12 mouse cellular contexts compared by ENCODE assay signal in genomic region chr6:117995168-117995567, GRCm38 (mm10). TPM values are rescaled to one million over a fixed set of nuclear protein-coding genes. Genes with fewer than 3 reads are reported as not detected.
DNase-seq lines count a peak whose midpoint lies in the region; ATAC-seq and TF ChIP-seq lines count a peak whose summit lies in the region.
"Had no signal": no experiment of that assay in that cellular context is flagged by ENCODE, and none has a peak within 500 bp of the region (broad histone marks: within the 10 kb centered on the region; RNA-seq: fewer than 3 reads in every experiment).

No protein-coding gene starts in this region.

- no peaks in the 10 kb centered on the region for H3K27me3 ChIP-seq in midbrain, postnatal 0 days (ENCODE audit: insufficient read depth, low read length)
- no peaks in the 10 kb centered on the region for H3K27me3 ChIP-seq in midbrain, embryonic 14.5 days (ENCODE audit: control insufficient read depth, insufficient read depth, low read length)
- H3K27me3 ChIP-seq in embryonic facial prominence, embryonic 10.5 days (replicated peaks; ENCODE audit: low read depth, poor library complexity, severe bottlenecking): 0 out of 2 replicates have a peak, but pooled peaks cover 11% of the 10 kb centered on the region

- H3K4me3 ChIP-seq in midbrain, postnatal 0 days (ENCODE audit: low read depth, low read length): no peak overlapping the region
- H3K4me3 ChIP-seq in midbrain, embryonic 14.5 days (replicated peaks; ENCODE audit: low read depth, low read length): no peak overlapping the region
- no peak overlapping the region for H3K4me3 ChIP-seq in embryonic facial prominence, embryonic 10.5 days
- no peak overlapping the region for H3K4me3 ChIP-seq in gastrocnemius, adult 2 months
- H3K4me3 ChIP-seq: heart, embryonic 10.5 days; limb, embryonic 10.5 days had no signal

- peak; percentile 85 for ATAC-seq in cerebellum, adult (ENCODE audit: insufficient number of reproducible peaks, low FRiP score, low TSS enrichment)
- ATAC-seq in midbrain, postnatal 0 days (ENCODE audit: low FRiP score): 0 out of 2 replicates have a peak, but pooled peaks have one; percentile 49
- no peak for ATAC-seq in midbrain, embryonic 14.5 days (ENCODE audit: low FRiP score, low TSS enrichment)

- intact Hi-C loops in gastrocnemius, adult 2 months (cut with DNase I): no loop called here

- TF ChIP-seq CTCF in midbrain, postnatal 0 days (IDR thresholded peaks at IDR 0.05): peak; percentile 56
- no peak for TF ChIP-seq CTCF in gastrocnemius, adult 2 months (IDR thresholded peaks at IDR 0.05)

- H3K36me3 ChIP-seq in midbrain, postnatal 0 days (ENCODE audit: insufficient read depth, low read length): no peaks in the 10 kb centered on the region
- no peaks in the 10 kb centered on the region for H3K36me3 ChIP-seq in midbrain, embryonic 14.5 days (ENCODE audit: control insufficient read depth, insufficient read depth, low read length)
- no peaks in the 10 kb centered on the region for H3K36me3 ChIP-seq in embryonic facial prominence, embryonic 10.5 days (replicated peaks)
- H3K36me3 ChIP-seq: heart, embryonic 10.5 days; limb, embryonic 10.5 days had no signal

- no peaks in the 10 kb centered on the region for H3K4me1 ChIP-seq in midbrain, postnatal 0 days (ENCODE audit: insufficient read depth, low read length)
- no peaks in the 10 kb centered on the region for H3K4me1 ChIP-seq in midbrain, embryonic 14.5 days (ENCODE audit: control insufficient read depth, insufficient read depth, low read length)
- peaks cover 2% of the 10 kb centered on the region; the same call in 1 of the 2 replicates for H3K4me1 ChIP-seq in embryonic facial prominence, embryonic 10.5 days
- H3K4me1 ChIP-seq: limb, embryonic 10.5 days had no signal

- DNase-seq in cerebellum, postnatal 4 days (ENCODE audit: low spot score in 2 of 2): no peak
- DNase-seq in midbrain, postnatal 0 days (ENCODE audit: low spot score): peak; percentile 19
- no peak for DNase-seq in midbrain, embryonic 14.5 days
- peak; percentile 31 for DNase-seq in embryonic facial prominence, embryonic 10.5 days (ENCODE audit: low spot score)
- DNase-seq in testis, postnatal 10 days (ENCODE audit: low spot score): peak; percentile 58
- no peak for DNase-seq in gastrocnemius, adult 2 months
- DNase-seq in layer of hippocampus, adult 8-10 months (ENCODE audit: low spot score in 2 of 2): no peak
- DNase-seq: kidney, adult 2 months had no signal

- H3K9ac ChIP-seq in midbrain, postnatal 0 days (replicated peaks; ENCODE audit: low read length, poor library complexity, severe bottlenecking): no peak overlapping the region
- no peak overlapping the region for H3K9ac ChIP-seq in midbrain, embryonic 14.5 days (replicated peaks; ENCODE audit: low read length)

- WGBS in midbrain, postnatal 0 days: 54% methylated on average over 9 of the region's 9 CpGs
- 54% methylated on average over 9 of the region's 9 CpGs for WGBS in midbrain, embryonic 14.5 days
- 50% methylated on average over 9 of the region's 9 CpGs for WGBS in embryonic facial prominence, embryonic 10.5 days

- no peak overlapping the region for H3K27ac ChIP-seq in midbrain, postnatal 0 days (ENCODE audit: low read depth, low read length)
- no peak overlapping the region for H3K27ac ChIP-seq in midbrain, embryonic 14.5 days (replicated peaks; ENCODE audit: low read depth, low read length)
- H3K27ac ChIP-seq in embryonic facial prominence, embryonic 10.5 days (replicated peaks): no peak overlapping the region
- no peak overlapping the region for H3K27ac ChIP-seq in gastrocnemius, adult 2 months
- H3K27ac ChIP-seq: heart, embryonic 10.5 days; limb, embryonic 10.5 days; macrophage had no signal

- no peak overlapping the region for H3K4me2 ChIP-seq in midbrain, postnatal 0 days (ENCODE audit: low read depth, low read length, poor library complexity, severe bottlenecking)
- H3K4me2 ChIP-seq in midbrain, embryonic 14.5 days (ENCODE audit: low read length): no peak overlapping the region

- no peaks in the 10 kb centered on the region for H3K9me3 ChIP-seq in midbrain, postnatal 0 days (ENCODE audit: low read length)
- H3K9me3 ChIP-seq in midbrain, embryonic 14.5 days (ENCODE audit: control insufficient read depth, low read length): no peaks in the 10 kb centered on the region
- H3K9me3 ChIP-seq in embryonic facial prominence, embryonic 10.5 days: no peaks in the 10 kb centered on the region
- H3K9me3 ChIP-seq: heart, embryonic 10.5 days; limb, embryonic 10.5 days had no signal

RNA-seq across cellular contexts. Expression of gene Rasgef1a, which starts 16.1 kb away (rescaled TPM):
- 23.0 and 25.4 TPM in 2 replicates for total RNA-seq in midbrain, postnatal 0 days (2014; rRNA removed)
- polyA plus RNA-seq in midbrain, postnatal 0 days (2015; fragmentation: Nextera tagmentation; extraction: Ambion mirVana): 10.9 and 11.6 TPM in 2 replicates
- polyA plus RNA-seq in midbrain, embryonic 14.5 days (2014; fragmentation: Nextera tagmentation; extraction: Ambion mirVana): 2.1 and 3.8 TPM in 2 replicates
- polyA plus RNA-seq in embryonic facial prominence, embryonic 10.5 days (2016; fragmentation: Nextera tagmentation; extraction: Ambion mirVana): 0.06 and 0.13 TPM in 2 replicates
- under 1 TPM in 1 of 2 experiments, not detected in 1; 0.18 TPM for total RNA-seq in gastrocnemius, adult 2 months (2021)
- total RNA-seq in layer of hippocampus, adult 8-10 months (2022): 100 to 1,000 TPM; 183 to 212 (median 202) TPM
- polyA plus RNA-seq: limb, embryonic 10.5 days had no signal

RNA-seq across cellular contexts. Expression of gene Fxyd4, which starts 57.7 kb away (rescaled TPM):
- total RNA-seq in midbrain, postnatal 0 days (2014; rRNA removed): not detected in 2 replicates
- polyA plus RNA-seq in midbrain, postnatal 0 days (2015; fragmentation: Nextera tagmentation; extraction: Ambion mirVana): 0.49 and 0.96 TPM in 2 replicates
- 1.4 and 1.7 TPM in 2 replicates for polyA plus RNA-seq in midbrain, embryonic 14.5 days (2014; fragmentation: Nextera tagmentation; extraction: Ambion mirVana)
- 2.5 and 3.8 TPM in 2 replicates for polyA plus RNA-seq in embryonic facial prominence, embryonic 10.5 days (2016; fragmentation: Nextera tagmentation; extraction: Ambion mirVana)
- not detected for total RNA-seq in gastrocnemius, adult 2 months (2021)
- not detected for total RNA-seq in layer of hippocampus, adult 8-10 months (2022)
- polyA plus RNA-seq: macrophage had no signal

Comparison
In these comparisons a context has a peak if more than half of its experiments do, and no peak if none do; other contexts are left out.
1. DNase-seq: peak in midbrain, postnatal 0 days (single experiment), embryonic facial prominence, embryonic 10.5 days (single experiment) and testis, postnatal 10 days (single experiment); none in cerebellum, postnatal 4 days (0 of 2), midbrain, embryonic 14.5 days (single experiment), gastrocnemius, adult 2 months (single experiment) and layer of hippocampus, adult 8-10 months (0 of 2).
2. RNA of gene Rasgef1a, which starts 16.1 kb away (total RNA-seq): 183 to 212 TPM in layer of hippocampus, adult 8-10 months and 23.0 to 25.4 TPM in midbrain, postnatal 0 days; 0.18 TPM in gastrocnemius, adult 2 months; every median in the first group is over 10 times any median in the second.